Mouse (Mus musculus): ENCODE measurements around the gene Cyp4x1. TPM values are rescaled to one million over a fixed set of nuclear protein-coding genes. Genes with fewer than 3 reads are reported as not detected.

Gene Cyp4x1
- polyA plus RNA-seq, 1 experiment, result 0.06 TPM

GRCm38 (mm10) chr4:115091806-115092205 is 42.3 kb downstream of the Cyp4x1 start:
- Histone ChIP-seq H3K4me1 (ENCODE audit: control insufficient read depth, insufficient read depth, low read length) (peaks cover 46% of the 10 kb centered on the region), H3K27ac (ENCODE audit: insufficient read depth, low read depth, low read length) (peak overlapping the region; percentile 78), H3K4me3 (ENCODE audit: insufficient read depth, low read depth, low read length) (peak overlapping the region; percentile 31), H3K27me3 (replicated peaks; ENCODE audit: control insufficient read depth, insufficient read depth, low read length) (no peaks in the 10 kb centered on the region), H3K36me3 (ENCODE audit: control insufficient read depth, insufficient read depth, low read length) (peaks cover 2% of the 10 kb centered on the region; the same call in 1 of the 2 replicates)
- DNase-seq, result peak; percentile 33
- 42% methylated on average over 3 of the region's 3 CpGs for WGBS
- no peak for TF ChIP-seq CTCF (conservative IDR thresholded peaks at IDR 0.05; ENCODE audit: insufficient read depth, insufficient read length, low read depth, low read length)
- TF ChIP-seq POLR2A (IDR thresholded peaks at IDR 0.05; ENCODE audit: low read depth, low read length), result no peak

GRCm38 (mm10) chr4:115090592-115090991 is 43.5 kb downstream of the Cyp4x1 start:
- H3K4me3 ChIP-seq (ENCODE audit: insufficient read depth, low read depth, low read length), result peak overlapping the region; percentile 76
- peak; percentile 91 for DNase-seq
- no peaks in the 10 kb centered on the region for H3K27me3 ChIP-seq (replicated peaks; ENCODE audit: control insufficient read depth, insufficient read depth, low read length)
- no peak for TF ChIP-seq CTCF (conservative IDR thresholded peaks at IDR 0.05; ENCODE audit: insufficient read depth, insufficient read length, low read depth, low read length)
- peak; percentile 44 for TF ChIP-seq POLR2A (IDR thresholded peaks at IDR 0.05; ENCODE audit: low read depth, low read length)
- peaks cover 38% of the 10 kb centered on the region for H3K4me1 ChIP-seq (ENCODE audit: control insufficient read depth, insufficient read depth, low read length)
- 47% methylated on average over 2 of the region's 2 CpGs for WGBS
- H3K36me3 ChIP-seq (ENCODE audit: control insufficient read depth, insufficient read depth, low read length), result peaks cover 2% of the 10 kb centered on the region; the same call in 1 of the 2 replicates
- H3K27ac ChIP-seq (ENCODE audit: insufficient read depth, low read depth, low read length), result peak overlapping the region; percentile 92

GRCm38 (mm10) chr4:115088611-115089338 is 45.3 kb downstream of the Cyp4x1 start, which contains the start of gene Pdzk1ip1:
Gene Pdzk1ip1 (plus strand): TSS chr4:115088708.
- WGBS, result 14% methylated on average over 11 of the region's 11 CpGs
- peak within 1 kb of the TSS; percentile 76 for H3K4me3 ChIP-seq (ENCODE audit: insufficient read depth, low read depth, low read length)
- H3K4me1 ChIP-seq (ENCODE audit: control insufficient read depth, insufficient read depth, low read length), result peaks cover 34% of the 10 kb centered on the region
- peaks cover 2% of the 10 kb centered on the region; the same call in 1 of the 2 replicates for H3K36me3 ChIP-seq (ENCODE audit: control insufficient read depth, insufficient read depth, low read length)
- peak within 1 kb of the TSS; percentile 92 for H3K27ac ChIP-seq (ENCODE audit: insufficient read depth, low read depth, low read length)
- H3K27me3 ChIP-seq (replicated peaks; ENCODE audit: control insufficient read depth, insufficient read depth, low read length), result no peaks in the 10 kb centered on the region
- TF ChIP-seq POLR2A (IDR thresholded peaks at IDR 0.05; ENCODE audit: low read depth, low read length) (peak; percentile 95), CTCF (conservative IDR thresholded peaks at IDR 0.05; ENCODE audit: insufficient read depth, insufficient read length, low read depth, low read length) (no peak)
- DNase-seq, result peak; percentile 94

- WGBS, result 23% methylated on average over 3 of the region's 3 CpGs
- H3K27ac ChIP-seq (ENCODE audit: insufficient read depth, low read depth, low read length), result peak overlapping the region; percentile 92
- no peak overlapping the region for H3K4me3 ChIP-seq (ENCODE audit: insufficient read depth, low read depth, low read length)
- TF ChIP-seq CTCF (conservative IDR thresholded peaks at IDR 0.05; ENCODE audit: insufficient read depth, insufficient read length, low read depth, low read length), result no peak
- TF ChIP-seq POLR2A (IDR thresholded peaks at IDR 0.05; ENCODE audit: low read depth, low read length), result no peak
- DNase-seq, result peak; percentile 86
- H3K27me3 ChIP-seq (replicated peaks; ENCODE audit: control insufficient read depth, insufficient read depth, low read length), result no peaks in the 10 kb centered on the region
- H3K36me3 ChIP-seq (ENCODE audit: control insufficient read depth, insufficient read depth, low read length), result no peaks in the 10 kb centered on the region
- H3K4me1 ChIP-seq (ENCODE audit: control insufficient read depth, insufficient read depth, low read length), result peaks cover 18% of the 10 kb centered on the region
Measured at GRCm38 (mm10) chr4:115086763-115087415, 47.2 kb downstream of the Cyp4x1 start.

GRCm38 (mm10) chr4:115086257-115086656 is 47.8 kb downstream of the Cyp4x1 start:
- peak; percentile 79 for DNase-seq
- TF ChIP-seq POLR2A (IDR thresholded peaks at IDR 0.05; ENCODE audit: low read depth, low read length), result no peak
- TF ChIP-seq CTCF (conservative IDR thresholded peaks at IDR 0.05; ENCODE audit: insufficient read depth, insufficient read length, low read depth, low read length), result no peak
- Histone ChIP-seq H3K27ac (ENCODE audit: insufficient read depth, low read depth, low read length) (peak overlapping the region; percentile 92), H3K27me3 (replicated peaks; ENCODE audit: control insufficient read depth, insufficient read depth, low read length) (no peaks in the 10 kb centered on the region), H3K4me3 (ENCODE audit: insufficient read depth, low read depth, low read length) (no peak overlapping the region), H3K36me3 (ENCODE audit: control insufficient read depth, insufficient read depth, low read length) (no peaks in the 10 kb centered on the region), H3K4me1 (ENCODE audit: control insufficient read depth, insufficient read depth, low read length) (peaks cover 13% of the 10 kb centered on the region)
- WGBS, result 39% methylated on average over 4 of the region's 4 CpGs

- no peak overlapping the region for H3K4me3 ChIP-seq (ENCODE audit: insufficient read depth, low read depth, low read length)
- peaks cover 13% of the 10 kb centered on the region for H3K4me1 ChIP-seq (ENCODE audit: control insufficient read depth, insufficient read depth, low read length)
- peak; percentile 98 for TF ChIP-seq CTCF (conservative IDR thresholded peaks at IDR 0.05; ENCODE audit: insufficient read depth, insufficient read length, low read depth, low read length)
- TF ChIP-seq POLR2A (IDR thresholded peaks at IDR 0.05; ENCODE audit: low read depth, low read length), result no peak
- H3K27me3 ChIP-seq (replicated peaks; ENCODE audit: control insufficient read depth, insufficient read depth, low read length), result no peaks in the 10 kb centered on the region
- no peaks in the 10 kb centered on the region for H3K36me3 ChIP-seq (ENCODE audit: control insufficient read depth, insufficient read depth, low read length)
- DNase-seq, result peak; percentile 75
- no peak overlapping the region for H3K27ac ChIP-seq (ENCODE audit: insufficient read depth, low read depth, low read length)
- WGBS, result 19% methylated on average over 6 of the region's 6 CpGs
Measured at GRCm38 (mm10) chr4:115085522-115086095, 48.5 kb downstream of the Cyp4x1 start.

GRCm38 (mm10) chr4:115083031-115083430 is 51.0 kb downstream of the Cyp4x1 start:
- Histone ChIP-seq H3K4me3 (ENCODE audit: insufficient read depth, low read depth, low read length) (no peak overlapping the region), H3K27ac (ENCODE audit: insufficient read depth, low read depth, low read length) (no peak overlapping the region), H3K36me3 (ENCODE audit: control insufficient read depth, insufficient read depth, low read length) (no peaks in the 10 kb centered on the region), H3K4me1 (ENCODE audit: control insufficient read depth, insufficient read depth, low read length) (peaks cover 13% of the 10 kb centered on the region), H3K27me3 (replicated peaks; ENCODE audit: control insufficient read depth, insufficient read depth, low read length) (no peaks in the 10 kb centered on the region)
- WGBS, result 82% methylated on average over 3 of the region's 3 CpGs
- TF ChIP-seq POLR2A (IDR thresholded peaks at IDR 0.05; ENCODE audit: low read depth, low read length) (no peak), CTCF (conservative IDR thresholded peaks at IDR 0.05; ENCODE audit: insufficient read depth, insufficient read length, low read depth, low read length) (no peak)
- DNase-seq, result no peak
